Mouse (Mus musculus): Measurements from ENCODE around the gene Lmntd1.

GRCm38 (mm10) chr6:145448361-145448760 lies 165.8 kb downstream of the Lmntd1 start:
- TF ChIP-seq POLR2A (IDR thresholded peaks at IDR 0.05; ENCODE audit: insufficient read depth, low read depth, low read length) (no peak), CTCF (IDR thresholded peaks at IDR 0.05; ENCODE audit: insufficient read depth, low read depth, low read length) (no peak)

Data from olfactory bulb, adult 2 months (tissue).